Mouse (Mus musculus): ENCODE results near the gene Vti1a.

DNA sequence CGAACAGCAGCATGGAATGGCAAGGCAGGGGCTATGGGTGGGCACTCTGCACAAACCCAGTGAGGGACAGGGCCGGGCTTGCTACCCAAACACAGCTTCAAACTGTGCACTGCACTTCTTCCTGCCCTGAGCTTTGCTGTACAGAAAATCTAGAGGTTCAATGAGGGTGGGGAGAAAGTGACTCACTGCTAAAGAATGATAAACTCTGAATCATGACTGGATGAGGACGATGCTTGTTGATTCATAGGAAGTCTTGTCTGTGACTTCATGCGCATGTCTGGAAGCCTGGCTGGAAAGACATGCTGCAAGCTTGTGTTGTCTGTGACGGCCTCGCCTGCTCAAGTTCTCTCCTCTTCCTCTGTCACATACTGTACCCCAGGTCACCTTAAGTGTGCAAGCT lies 226.4 kb downstream of the Vti1a start:
- no peak for TF ChIP-seq CTCF (IDR thresholded peaks at IDR 0.05; ENCODE audit: low read depth)
- no peak for TF ChIP-seq EP300 (IDR thresholded peaks at IDR 0.05; ENCODE audit: low read depth)
